Mouse (Mus musculus) liver, adult 2 months (tissue): ENCODE measurements around the gene Gm37419. TPM values are rescaled to one million over a fixed set of nuclear protein-coding genes. Genes with fewer than 3 reads are reported as not detected.
A peak's percentile ranks its signal among the peaks of the same experiment; 100 is the strongest.

Experiments
- DNase-seq: peaks from one replicate; pipeline ENCODE4 v3.0.0-alpha.2; 2011; ENCODE audit warnings: low read depth, low spot score; ENCODE audit errors: extremely low read depth
- H3K27ac ChIP-seq: fragments of 200-500 bp; replicated peaks from 2 replicates; pipeline ENCODE4 v1.5.1; 2012; ENCODE audit warnings: low read depth, mild to moderate bottlenecking, control low read depth, inconsistent platforms, low read length; ENCODE audit not compliant: insufficient read depth
- H3K27me3 ChIP-seq: fragments of 200-500 bp; 2 replicates; pipeline ENCODE4 v1.6.1; 2012; ENCODE audit warnings: mild to moderate bottlenecking, moderate library complexity, low read length, inconsistent platforms; ENCODE audit not compliant: control insufficient read depth, insufficient read depth
- H3K36me3 ChIP-seq: fragments of 200-500 bp; 2 replicates; pipeline ENCODE4 v1.6.1; 2012; ENCODE audit warnings: low read length, inconsistent platforms; ENCODE audit not compliant: control insufficient read depth, insufficient read depth
- H3K4me1 ChIP-seq: fragments of 200-500 bp; 2 replicates; pipeline ENCODE4 v1.6.1; 2011; ENCODE audit warnings: low read length; ENCODE audit not compliant: control insufficient read depth, insufficient read depth
- H3K4me3 ChIP-seq: fragments of 200-500 bp; 2 replicates; pipeline ENCODE4 v1.5.1; 2011; ENCODE audit warnings: low read depth, mild to moderate bottlenecking, control low read depth, low read length, moderate library complexity; ENCODE audit not compliant: insufficient read depth
- H3K79me2 ChIP-seq: fragments of 200-500 bp; 2 replicates; pipeline ENCODE4 v1.6.1; 2012; ENCODE audit warnings: inconsistent platforms, mild to moderate bottlenecking, low read length, moderate library complexity; ENCODE audit not compliant: control insufficient read depth, insufficient read depth
- H3K9ac ChIP-seq: fragments of 200-500 bp; 2 replicates; pipeline ENCODE4 v1.6.1; 2012; ENCODE audit warnings: low read depth, mild to moderate bottlenecking, control low read depth, inconsistent platforms, low read length
- CTCF ChIP-seq: fragments of 200-500 bp; IDR thresholded peaks from 2 replicates; pipeline ENCODE4 v1.5.1; 2011; ENCODE audit warnings: low read depth, low read length, control low read depth
- POLR2A ChIP-seq: fragments of 200-500 bp; IDR thresholded peaks from 2 replicates; pipeline ENCODE4 v1.6.1; 2011; ENCODE audit warnings: low read length, control low read depth; ENCODE audit not compliant: insufficient read depth; ENCODE audit errors: extremely low read depth
- WGBS: fragments of 180-500 bp; shearing (Covaris S2); methylation state at CpG from one replicate; pipeline ENCODE4 v1.1.7; 2018; 5-methylcytosine and 5-hydroxymethylcytosine counted together
- polyA plus RNA-seq: library from polyadenylated mRNA; depleted of rRNA; stranded (reverse); fragments of >200 nt; gene quantifications from 2 replicates; pipeline ENCODE4 v1.2.3, GENCODE M21; 2012
- total RNA-seq: library from RNA; depleted of rRNA; stranded (reverse); fragments of >200 nt; gene quantifications from 2 replicates; pipeline ENCODE4 v1.2.3, GENCODE M21; 2014

The Gm37419 gene
- total and polyA plus RNA-seq, 2 experiments = not detected

- no peak overlapping the region for H3K4me3 ChIP-seq
- H3K27ac ChIP-seq = peak overlapping the region; percentile 74
- peak overlapping the region; percentile 23; the same call in 1 of the 2 replicates for H3K9ac ChIP-seq
- TF ChIP-seq POLR2A (no peak), CTCF (no peak)
- peaks cover 26% of the 10 kb centered on the region for H3K4me1 ChIP-seq
- H3K36me3 ChIP-seq = peaks cover 53% of the 10 kb centered on the region
- peak; percentile 83 for DNase-seq
- 0 out of 2 replicates have a peak, but pooled peaks cover 5% of the 10 kb centered on the region for H3K79me2 ChIP-seq
- WGBS = 45% methylated on average over 9 of the region's 9 CpGs
- no peaks in the 10 kb centered on the region for H3K27me3 ChIP-seq
Observed at GRCm38 (mm10) chr16:23973635-23974367, 14.5 kb upstream of the Gm37419 start.

- 34% methylated on average over 2 of the region's 2 CpGs for WGBS
- Histone ChIP-seq H3K27ac (0 out of 2 replicates have a peak overlapping the region, but pooled peaks have one; percentile 18), H3K4me3 (no peak overlapping the region), H3K36me3 (peaks cover 32% of the 10 kb centered on the region), H3K9ac (no peak overlapping the region), H3K27me3 (no peaks in the 10 kb centered on the region), H3K4me1 (peaks cover 32% of the 10 kb centered on the region), H3K79me2 (0 out of 2 replicates have a peak, but pooled peaks cover 5% of the 10 kb centered on the region)
- TF ChIP-seq CTCF (no peak), POLR2A (no peak)
- DNase-seq = peak; percentile 73
Observed at GRCm38 (mm10) chr16:23976196-23976595, 12.1 kb upstream of the Gm37419 start.

- H3K4me3 ChIP-seq = no peak overlapping the region
- no peaks in the 10 kb centered on the region for H3K27me3 ChIP-seq
- H3K79me2 ChIP-seq = 0 out of 2 replicates have a peak, but pooled peaks cover 5% of the 10 kb centered on the region
- peaks cover 29% of the 10 kb centered on the region for H3K36me3 ChIP-seq
- TF ChIP-seq CTCF (no peak), POLR2A (no peak)
- no peak overlapping the region for H3K9ac ChIP-seq
- peaks cover 28% of the 10 kb centered on the region for H3K4me1 ChIP-seq
- peak overlapping the region; percentile 53 for H3K27ac ChIP-seq
- peak; percentile 72 for DNase-seq
- 58% methylated on average over 3 of the region's 3 CpGs for WGBS
Observed at GRCm38 (mm10) chr16:23977732-23978131, 10.6 kb upstream of the Gm37419 start.

- H3K9ac ChIP-seq = peak overlapping the region; percentile 48; the same call in 1 of the 2 replicates
- H3K4me1 ChIP-seq = peaks cover 25% of the 10 kb centered on the region
- H3K79me2 ChIP-seq = 0 out of 2 replicates have a peak, but pooled peaks cover 5% of the 10 kb centered on the region
- peaks cover 27% of the 10 kb centered on the region for H3K36me3 ChIP-seq
- no peak overlapping the region for H3K4me3 ChIP-seq
- WGBS = 36% methylated on average over 4 of the region's 4 CpGs
- TF ChIP-seq POLR2A = no peak
- H3K27ac ChIP-seq = peak overlapping the region; percentile 51
- DNase-seq = no peak
- H3K27me3 ChIP-seq = no peaks in the 10 kb centered on the region
Observed at GRCm38 (mm10) chr16:23978495-23978894, 9.8 kb upstream of the Gm37419 start.

GRCm38 (mm10) chr16:23979446-23979845 is 8.8 kb upstream of the Gm37419 start:
- H3K4me3 ChIP-seq = peak overlapping the region; percentile 33; the same call in 1 of the 2 replicates
- H3K79me2 ChIP-seq = 0 out of 2 replicates have a peak, but pooled peaks cover 5% of the 10 kb centered on the region
- H3K4me1 ChIP-seq = peaks cover 19% of the 10 kb centered on the region
- peak overlapping the region; percentile 100 for H3K27ac ChIP-seq
- 23% methylated on average over 9 of the region's 9 CpGs for WGBS
- peak overlapping the region; percentile 88 for H3K9ac ChIP-seq
- no peaks in the 10 kb centered on the region for H3K27me3 ChIP-seq
- peak; percentile 96 for DNase-seq
- TF ChIP-seq POLR2A = no peak
- no peak for TF ChIP-seq CTCF
- H3K36me3 ChIP-seq = peaks cover 20% of the 10 kb centered on the region

- H3K36me3 ChIP-seq = peaks cover 12% of the 10 kb centered on the region; the same call in 1 of the 2 replicates
- TF ChIP-seq POLR2A (peak; percentile 48; the same call in 1 of the 2 replicates), CTCF (no peak)
- peak overlapping the region; percentile 88 for H3K9ac ChIP-seq
- H3K27ac ChIP-seq = peak overlapping the region; percentile 100
- H3K79me2 ChIP-seq = 0 out of 2 replicates have a peak, but pooled peaks cover 5% of the 10 kb centered on the region
- 16% methylated on average over 11 of the region's 11 CpGs for WGBS
- peak overlapping the region; percentile 54 for H3K4me3 ChIP-seq
- no peaks in the 10 kb centered on the region for H3K27me3 ChIP-seq
- H3K4me1 ChIP-seq = peaks cover 16% of the 10 kb centered on the region
- no peak for DNase-seq
Observed at GRCm38 (mm10) chr16:23980201-23980870, 7.9 kb upstream of the Gm37419 start.
